Mouse (Mus musculus): ENCODE results near the gene Art3.

DNA sequence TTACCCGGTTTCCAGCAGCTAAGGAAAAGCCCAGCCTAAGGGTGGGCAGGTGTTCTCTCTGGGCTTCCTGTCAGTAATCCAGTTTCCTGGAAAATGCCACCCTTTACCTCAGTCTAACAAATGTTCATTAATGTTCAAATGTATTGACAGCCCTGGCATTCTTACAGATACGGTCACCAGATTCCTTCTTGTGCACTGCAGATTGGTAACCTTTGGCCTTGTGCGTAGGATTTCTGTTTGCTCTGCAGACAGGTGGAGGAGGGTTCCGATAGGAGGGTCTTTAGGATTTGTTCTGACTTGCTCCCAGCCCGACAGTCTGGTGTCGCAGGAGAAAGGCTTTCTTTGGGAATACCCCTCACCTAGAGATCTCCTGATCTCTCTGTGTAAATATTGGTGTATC, 34.9 kb downstream of the Art3 start:
- TF ChIP-seq CTCF (IDR thresholded peaks at IDR 0.05; ENCODE audit: control insufficient read depth, insufficient read depth, insufficient read length) = no peak
- no peak for TF ChIP-seq USF1 (IDR thresholded peaks at IDR 0.05; ENCODE audit: low read depth)
- no peak for TF ChIP-seq CEBPB (IDR thresholded peaks at IDR 0.05; ENCODE audit: low read depth)
- no peak for TF ChIP-seq FOSL1 (IDR thresholded peaks at IDR 0.05; ENCODE audit: insufficient read depth, low read length, poor library complexity, severe bottlenecking)
- TF ChIP-seq MYOG (IDR thresholded peaks at IDR 0.05; ENCODE audit: control insufficient read depth, extremely low read depth, insufficient read length) = no peak

All from C2C12 (cell line).